Mouse (Mus musculus) kidney, embryonic 16.5 days (tissue): Measurements from ENCODE around the gene Kif2a. TPM values are rescaled to one million over a fixed set of nuclear protein-coding genes. Genes with fewer than 3 reads are reported as not detected.

Experiments
- ATAC-seq: fragments of 200-750 bp; cut with Nextera tagmentation; 2 replicates; pipeline ENCODE4 v1.8.0; 2017; ENCODE audit warnings: moderate TSS enrichment; ENCODE audit not compliant: low FRiP score, low TSS enrichment
- H3K27ac ChIP-seq: fragments of 300-500 bp; sonication (generic); 2 replicates; pipeline ENCODE4 v1.5.1; 2014; ENCODE audit warnings: low read length
- H3K27me3 ChIP-seq: fragments of 300-500 bp; sonication (generic); 2 replicates; pipeline ENCODE4 v1.6.1; 2014; ENCODE audit warnings: low read length, control low read depth, mixed read lengths; ENCODE audit not compliant: insufficient read depth
- H3K36me3 ChIP-seq: fragments of 300-500 bp; sonication (generic); 2 replicates; pipeline ENCODE4 v1.6.1; 2014; ENCODE audit warnings: low read length, control low read depth, mixed read lengths; ENCODE audit not compliant: insufficient read depth
- H3K4me1 ChIP-seq: fragments of 300-500 bp; sonication (generic); 2 replicates; pipeline ENCODE4 v1.6.1; 2014; ENCODE audit warnings: low read length, control low read depth, mixed read lengths; ENCODE audit not compliant: insufficient read depth
- H3K4me2 ChIP-seq: fragments of 300-500 bp; sonication (generic); replicated peaks from 2 replicates; pipeline ENCODE4 v1.6.1; 2014; ENCODE audit warnings: low read depth, low read length
- H3K4me3 ChIP-seq: fragments of 300-500 bp; sonication (generic); 2 replicates; pipeline ENCODE4 v1.5.1; 2014; ENCODE audit warnings: mild to moderate bottlenecking, low read length
- H3K9ac ChIP-seq: fragments of 300-500 bp; sonication (generic); replicated peaks from 2 replicates; pipeline ENCODE4 v1.6.1; 2014; ENCODE audit warnings: low read length
- H3K9me3 ChIP-seq: fragments of 300-500 bp; sonication (generic); 2 replicates; pipeline ENCODE4 v1.6.1; 2016; ENCODE audit warnings: low read length, control low read depth
- WGBS: fragments of 180-500 bp; shearing (Covaris S2); extraction: QIAGEN DNeasy Blood & Tissue Kit; methylation state at CpG from one replicate; pipeline ENCODE4 v1.1.7; 2014; 5-methylcytosine and 5-hydroxymethylcytosine counted together
- polyA plus RNA-seq: library from polyadenylated mRNA; unstranded; fragments of >200 nt; fragmentation: Nextera tagmentation; extraction: Ambion mirVana; gene quantifications from 2 replicates; pipeline ENCODE4 v1.2.1, GENCODE M21; 2015

Gene Kif2a
- polyA plus RNA-seq, 1 experiment from 2014 or later: 9.8 TPM

DNA sequence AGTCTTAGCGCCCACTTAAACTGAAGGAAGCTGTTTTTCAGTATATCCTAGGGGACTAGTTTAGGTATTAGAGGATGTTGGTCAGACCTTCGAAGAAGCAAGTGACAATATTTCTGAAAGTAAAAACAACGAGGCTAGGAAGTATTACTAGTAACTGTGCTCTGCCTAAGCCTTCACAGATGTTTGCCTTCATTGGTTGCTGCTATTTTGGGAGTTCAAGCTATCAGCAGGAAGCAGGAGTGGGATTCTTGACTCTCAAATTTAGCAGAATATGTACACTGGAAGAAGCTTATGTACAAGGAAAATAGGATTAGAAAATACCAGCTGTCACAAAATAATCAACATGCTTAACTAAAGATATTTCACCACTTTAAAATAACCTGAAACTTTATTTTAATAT is 29.4 kb upstream of the Kif2a start:
- no peaks in the 10 kb centered on the region for H3K4me1 ChIP-seq
- H3K36me3 ChIP-seq: no peaks in the 10 kb centered on the region
- H3K27ac ChIP-seq: no peak overlapping the region
- peaks cover 7% of the 10 kb centered on the region; the same call in 1 of the 2 replicates for H3K9me3 ChIP-seq
- H3K4me3 ChIP-seq: no peak overlapping the region
- WGBS: 74% methylated on average over 3 of the region's 3 CpGs
- no peaks in the 10 kb centered on the region for H3K27me3 ChIP-seq
- ATAC-seq: no peak
- H3K9ac ChIP-seq: no peak overlapping the region
- H3K4me2 ChIP-seq: no peak overlapping the region

DNA sequence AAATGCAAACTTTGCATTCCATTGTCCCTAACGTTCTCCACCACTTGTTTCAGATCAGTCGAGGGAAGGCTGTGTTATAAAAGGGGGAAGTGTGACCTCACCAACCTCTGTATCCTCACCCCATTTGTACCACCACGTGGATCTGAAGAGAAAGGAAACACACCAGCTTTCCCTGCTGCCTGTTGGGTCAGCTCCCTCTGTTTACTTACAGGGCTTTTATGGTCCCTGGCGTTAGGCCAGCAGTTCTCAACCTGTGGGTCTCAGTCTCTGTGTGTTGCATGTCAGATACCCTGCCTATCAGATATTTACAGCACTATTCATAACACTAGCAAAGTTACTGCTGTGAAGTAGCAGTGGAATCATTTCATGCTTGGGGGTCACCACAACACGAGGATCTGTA is 22.3 kb upstream of the Kif2a start:
- peak; percentile 59; the same call in 1 of the 2 replicates for ATAC-seq
- Histone ChIP-seq H3K9ac (no peak overlapping the region), H3K4me2 (no peak overlapping the region), H3K4me3 (no peak overlapping the region), H3K9me3 (peaks cover 7% of the 10 kb centered on the region; the same call in 1 of the 2 replicates), H3K27ac (no peak overlapping the region), H3K4me1 (0 out of 2 replicates have a peak, but pooled peaks cover 4% of the 10 kb centered on the region), H3K36me3 (no peaks in the 10 kb centered on the region), H3K27me3 (no peaks in the 10 kb centered on the region)
- WGBS: 15% methylated on average over 5 of the region's 5 CpGs

DNA sequence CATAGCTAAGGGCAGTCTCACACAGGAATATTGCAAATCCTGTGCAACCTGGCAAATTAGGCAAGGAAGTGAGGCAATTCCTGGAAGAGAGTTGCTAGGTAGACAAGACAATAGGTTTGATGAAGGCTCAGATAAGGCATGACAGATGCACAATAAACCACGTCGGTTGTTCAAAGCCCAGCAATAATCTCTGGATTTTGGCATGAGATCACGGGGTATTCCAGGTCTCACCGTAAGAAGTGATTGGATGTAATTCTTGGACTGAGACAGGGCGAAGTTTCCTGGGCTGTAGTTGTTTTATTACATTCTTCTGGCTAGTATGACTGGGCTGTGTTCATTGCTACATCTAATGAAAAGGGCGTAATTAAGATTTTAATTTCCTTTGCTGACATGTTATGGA is 20.6 kb upstream of the Kif2a start:
- H3K4me2 ChIP-seq: no peak overlapping the region
- ATAC-seq: no peak
- H3K9me3 ChIP-seq: peaks cover 7% of the 10 kb centered on the region; the same call in 1 of the 2 replicates
- H3K27me3 ChIP-seq: no peaks in the 10 kb centered on the region
- no peak overlapping the region for H3K4me3 ChIP-seq
- no peak overlapping the region for H3K9ac ChIP-seq
- no peak overlapping the region for H3K27ac ChIP-seq
- 73% methylated on average over 6 of the region's 6 CpGs for WGBS
- no peaks in the 10 kb centered on the region for H3K36me3 ChIP-seq
- H3K4me1 ChIP-seq: 0 out of 2 replicates have a peak, but pooled peaks cover 4% of the 10 kb centered on the region

DNA sequence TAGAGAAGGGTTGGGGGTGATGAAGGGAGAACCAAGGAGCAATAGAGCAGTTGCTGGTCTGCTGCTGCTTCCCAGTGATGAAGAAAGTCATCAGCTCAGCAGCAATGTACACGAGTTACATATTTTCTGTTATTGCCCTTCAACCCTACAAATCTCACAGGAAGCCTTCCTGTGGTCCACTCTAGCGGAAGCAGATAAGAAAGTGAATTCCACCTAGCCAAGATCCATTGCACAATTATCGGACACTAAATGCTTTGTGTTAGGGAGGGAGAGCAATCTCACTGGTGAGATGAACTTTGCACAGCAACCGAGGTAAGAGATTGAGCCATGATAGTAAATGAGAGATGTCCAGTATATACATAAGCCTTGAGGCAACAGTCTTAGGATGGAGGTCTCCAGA is 17.6 kb upstream of the Kif2a start:
- H3K4me3 ChIP-seq: no peak overlapping the region
- no peak for ATAC-seq

DNA sequence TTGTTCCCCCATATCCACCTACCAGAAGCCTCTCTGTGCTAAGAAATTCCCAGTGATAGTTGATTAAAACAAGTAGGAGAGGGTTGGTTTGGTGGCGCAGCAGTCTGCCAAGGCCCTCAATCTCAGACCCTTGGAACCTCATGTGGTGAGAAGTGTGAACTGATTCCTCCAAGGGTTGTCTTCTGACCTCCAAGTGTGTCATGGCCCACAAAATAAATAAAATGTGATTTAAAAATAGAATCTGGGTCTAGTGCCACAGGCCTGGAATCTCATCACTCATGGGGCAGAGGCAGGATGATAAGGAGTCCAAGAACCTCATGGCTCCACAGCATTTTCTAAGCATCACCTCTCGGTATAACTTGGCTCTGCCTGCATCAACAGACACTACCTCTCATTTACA is 16.4 kb upstream of the Kif2a start:
- 89% methylated on average over 2 of the region's 2 CpGs for WGBS
- H3K27ac ChIP-seq: no peak overlapping the region
- no peak overlapping the region for H3K9ac ChIP-seq
- H3K36me3 ChIP-seq: no peaks in the 10 kb centered on the region
- ATAC-seq: no peak
- H3K4me1 ChIP-seq: no peaks in the 10 kb centered on the region
- H3K4me2 ChIP-seq: no peak overlapping the region
- no peaks in the 10 kb centered on the region for H3K9me3 ChIP-seq
- no peaks in the 10 kb centered on the region for H3K27me3 ChIP-seq
- H3K4me3 ChIP-seq: no peak overlapping the region

More for the DNA sequence above, 17.6 kb upstream of the Kif2a start:
- Histone ChIP-seq H3K4me2 (no peak overlapping the region), H3K36me3 (no peaks in the 10 kb centered on the region), H3K27me3 (no peaks in the 10 kb centered on the region), H3K27ac (no peak overlapping the region), H3K4me1 (0 out of 2 replicates have a peak, but pooled peaks cover 4% of the 10 kb centered on the region), H3K9me3 (no peaks in the 10 kb centered on the region), H3K9ac (no peak overlapping the region)
- WGBS: 86% methylated on average over 4 of the region's 4 CpGs

DNA sequence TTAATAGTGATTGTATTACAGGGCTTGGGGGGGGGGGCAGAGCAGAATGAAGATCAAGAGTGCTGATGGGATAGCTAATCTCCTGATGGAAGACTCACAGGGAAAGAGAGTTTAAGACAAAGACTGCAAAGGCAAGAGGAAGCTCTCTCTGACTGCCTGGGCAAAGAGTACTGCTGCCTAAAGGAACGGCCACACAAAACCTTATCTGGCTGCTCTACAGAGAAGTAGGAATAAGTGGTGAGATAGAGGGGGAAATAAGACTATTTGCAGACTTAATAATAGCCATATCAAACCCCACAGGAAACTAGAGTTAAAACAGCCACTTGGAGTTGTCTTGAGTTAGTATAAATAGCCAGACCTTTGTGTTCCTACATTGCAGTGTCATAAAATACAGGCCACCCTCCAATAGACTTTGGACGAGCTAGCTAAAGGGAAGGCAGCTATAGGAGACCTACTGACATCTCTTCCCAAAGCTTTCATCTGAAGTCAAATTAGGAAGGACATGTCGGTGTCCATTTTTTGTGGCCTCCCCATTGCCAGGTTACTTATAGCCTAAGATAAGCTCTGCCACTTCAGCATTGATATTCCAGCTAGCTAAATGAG is 13.7 kb upstream of the Kif2a start:
- no peak overlapping the region for H3K27ac ChIP-seq
- 73% methylated on average over 3 of the region's 3 CpGs for WGBS
- H3K4me2 ChIP-seq: no peak overlapping the region
- H3K36me3 ChIP-seq: no peaks in the 10 kb centered on the region
- H3K9me3 ChIP-seq: no peaks in the 10 kb centered on the region
- no peaks in the 10 kb centered on the region for H3K4me1 ChIP-seq
- no peak overlapping the region for H3K9ac ChIP-seq
- no peak overlapping the region for H3K4me3 ChIP-seq
- H3K27me3 ChIP-seq: no peaks in the 10 kb centered on the region
- ATAC-seq: no peak

DNA sequence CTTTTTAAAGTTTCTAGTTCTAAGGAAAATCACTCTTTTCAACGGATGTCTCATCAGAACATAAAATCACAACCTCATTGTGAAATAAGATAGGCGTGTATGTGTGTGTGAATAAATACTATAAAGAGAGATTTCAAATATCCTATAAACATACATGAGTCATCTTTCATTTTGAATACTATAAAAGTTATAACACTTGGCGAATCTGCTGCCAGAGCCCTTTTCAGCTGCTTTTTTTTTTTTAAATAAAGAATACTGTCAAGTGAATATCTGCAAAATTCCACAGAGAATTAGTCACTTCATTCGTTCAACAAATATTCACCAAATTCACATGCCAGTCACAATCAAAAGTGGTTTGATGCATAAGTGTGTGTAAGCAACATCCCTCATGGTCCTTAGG is 13.2 kb upstream of the Kif2a start:
- H3K9ac ChIP-seq: no peak overlapping the region
- no peak overlapping the region for H3K4me2 ChIP-seq
- 89% methylated on average over 4 of the region's 4 CpGs for WGBS
- H3K4me1 ChIP-seq: no peaks in the 10 kb centered on the region
- H3K4me3 ChIP-seq: no peak overlapping the region
- no peaks in the 10 kb centered on the region for H3K27me3 ChIP-seq
- no peaks in the 10 kb centered on the region for H3K9me3 ChIP-seq
- no peak for ATAC-seq
- no peak overlapping the region for H3K27ac ChIP-seq
- no peaks in the 10 kb centered on the region for H3K36me3 ChIP-seq

DNA sequence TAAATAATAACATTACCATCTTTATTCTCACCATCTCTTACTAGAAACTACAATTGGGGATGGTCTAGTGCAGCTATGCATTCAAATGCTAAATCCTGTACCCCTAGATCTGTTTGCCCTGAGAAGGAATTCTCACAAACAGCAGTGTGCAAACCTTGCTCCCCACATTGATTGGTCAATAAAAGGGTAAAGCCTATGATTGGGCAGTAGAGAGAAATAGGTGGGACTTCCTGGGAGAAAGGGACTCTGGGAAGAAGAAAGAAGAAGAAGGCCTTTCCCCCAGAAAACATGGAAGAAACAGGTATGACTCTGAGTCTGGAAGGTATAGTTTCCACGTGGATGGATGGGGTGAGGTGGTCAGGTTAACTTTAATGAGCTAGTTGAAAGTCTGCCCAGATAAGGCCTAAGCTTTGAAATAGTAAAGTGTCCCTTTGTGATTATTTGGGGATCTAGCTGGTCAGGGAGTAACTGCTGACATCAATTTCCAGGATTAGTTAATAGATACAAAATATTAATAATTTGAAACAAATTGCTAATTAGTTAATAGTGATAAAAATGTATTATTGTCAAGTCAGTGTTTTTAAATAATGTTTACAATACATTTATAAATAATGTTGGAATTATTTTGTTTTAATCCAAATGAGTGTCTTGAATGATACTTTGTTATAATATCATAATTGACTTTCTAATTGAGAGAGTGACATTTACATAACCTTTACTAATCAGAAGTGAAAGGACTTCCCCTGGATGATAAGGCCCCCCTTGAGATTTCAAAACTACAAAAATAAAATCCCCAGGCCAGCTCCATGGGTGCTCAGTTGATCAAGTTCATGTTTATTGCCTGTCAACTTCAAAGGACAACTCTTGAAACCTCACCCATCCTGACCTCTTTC is 12.3 kb upstream of the Kif2a start:
- Histone ChIP-seq H3K4me2 (no peak overlapping the region), H3K9ac (no peak overlapping the region), H3K4me3 (no peak overlapping the region), H3K4me1 (no peaks in the 10 kb centered on the region), H3K27ac (no peak overlapping the region), H3K27me3 (no peaks in the 10 kb centered on the region), H3K9me3 (no peaks in the 10 kb centered on the region), H3K36me3 (no peaks in the 10 kb centered on the region)
- no peak for ATAC-seq
- 50% methylated on average over 1 of the region's 1 CpGs for WGBS

DNA sequence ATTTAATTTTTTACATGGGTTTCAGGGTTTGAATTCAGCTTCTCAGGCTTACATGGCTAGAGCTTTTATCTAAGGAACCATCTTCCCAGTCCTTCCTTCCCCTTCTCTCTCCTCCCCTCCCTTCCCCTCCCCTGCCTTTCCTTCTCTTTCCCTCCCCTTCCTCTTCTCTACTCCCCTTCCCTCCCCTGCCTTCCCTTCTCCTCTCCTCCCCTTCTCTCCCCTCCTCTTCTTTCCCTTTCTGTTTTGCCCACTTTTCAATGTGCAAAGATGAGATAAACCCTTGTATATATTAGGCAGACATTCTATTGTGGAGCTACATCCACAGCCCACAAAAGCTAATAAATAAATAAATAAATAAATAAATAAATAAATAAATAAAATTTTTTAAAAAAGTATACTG is 9.3 kb upstream of the Kif2a start:
- Histone ChIP-seq H3K4me3 (no peak overlapping the region), H3K9ac (no peak overlapping the region), H3K9me3 (no peaks in the 10 kb centered on the region), H3K4me2 (no peak overlapping the region), H3K36me3 (no peaks in the 10 kb centered on the region), H3K27me3 (no peaks in the 10 kb centered on the region), H3K4me1 (no peaks in the 10 kb centered on the region), H3K27ac (no peak overlapping the region)
- no peak for ATAC-seq

DNA sequence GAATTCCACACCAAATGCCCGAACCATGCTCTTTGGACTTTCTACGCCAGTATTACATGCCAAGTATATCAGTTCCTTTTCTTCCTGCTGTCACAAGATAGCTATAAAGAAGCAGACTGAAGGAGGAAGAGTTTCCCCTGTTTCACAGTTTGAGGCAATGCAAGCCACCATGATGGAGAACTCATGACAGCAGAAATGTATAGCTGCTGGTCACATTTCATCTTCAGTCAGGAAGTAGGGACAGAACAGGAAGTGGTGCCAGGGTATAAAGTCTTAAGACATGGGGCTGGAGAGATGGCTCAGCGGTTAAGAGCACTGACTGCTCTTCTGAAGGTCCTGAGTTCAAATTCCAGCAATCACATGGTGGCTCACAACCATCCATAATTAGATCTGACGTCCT is 5.3 kb upstream of the Kif2a start:
- H3K4me2 ChIP-seq: no peak overlapping the region
- no peak overlapping the region for H3K4me3 ChIP-seq
- H3K36me3 ChIP-seq: no peaks in the 10 kb centered on the region
- H3K9ac ChIP-seq: no peak overlapping the region
- H3K27me3 ChIP-seq: no peaks in the 10 kb centered on the region
- H3K27ac ChIP-seq: no peak overlapping the region
- H3K4me1 ChIP-seq: 0 out of 2 replicates have a peak, but pooled peaks cover 3% of the 10 kb centered on the region
- WGBS: 94% methylated on average over 4 of the region's 4 CpGs
- peaks cover 4% of the 10 kb centered on the region for H3K9me3 ChIP-seq
- ATAC-seq: no peak
